Mouse (Mus musculus) cerebellum, adult 2 months (tissue): ENCODE data around the gene Med23.

Source experiments
- CTCF ChIP-seq: fragments of 200-500 bp; IDR thresholded peaks from 2 replicates; pipeline ENCODE4 v1.5.1; 2011; ENCODE audit warnings: low read depth, mild to moderate bottlenecking, control low read depth, low read length, moderate library complexity, borderline replicate concordance; ENCODE audit not compliant: insufficient read depth
- POLR2A ChIP-seq: fragments of 200-500 bp; IDR thresholded peaks from 2 replicates; pipeline ENCODE4 v1.6.1; 2011; ENCODE audit warnings: low read length, control low read depth, borderline replicate concordance; ENCODE audit not compliant: insufficient read depth

GRCm38 (mm10) chr10:24825456-24826081 lies 44.2 kb upstream of the Med23 start:
- no peak for TF ChIP-seq POLR2A
- no peak for TF ChIP-seq CTCF
